Mouse (Mus musculus) embryo, embryonic 9.5 days (tissue): ENCODE data around the gene Actr5.
A peak's percentile ranks its signal among the peaks of the same experiment; 100 is the strongest.

Experiments used
- DNase-seq: peaks from one replicate; pipeline ENCODE4 v3.0.0-alpha.2; 2017; ENCODE audit errors: extremely low spot score

The Actr5 gene

DNA sequence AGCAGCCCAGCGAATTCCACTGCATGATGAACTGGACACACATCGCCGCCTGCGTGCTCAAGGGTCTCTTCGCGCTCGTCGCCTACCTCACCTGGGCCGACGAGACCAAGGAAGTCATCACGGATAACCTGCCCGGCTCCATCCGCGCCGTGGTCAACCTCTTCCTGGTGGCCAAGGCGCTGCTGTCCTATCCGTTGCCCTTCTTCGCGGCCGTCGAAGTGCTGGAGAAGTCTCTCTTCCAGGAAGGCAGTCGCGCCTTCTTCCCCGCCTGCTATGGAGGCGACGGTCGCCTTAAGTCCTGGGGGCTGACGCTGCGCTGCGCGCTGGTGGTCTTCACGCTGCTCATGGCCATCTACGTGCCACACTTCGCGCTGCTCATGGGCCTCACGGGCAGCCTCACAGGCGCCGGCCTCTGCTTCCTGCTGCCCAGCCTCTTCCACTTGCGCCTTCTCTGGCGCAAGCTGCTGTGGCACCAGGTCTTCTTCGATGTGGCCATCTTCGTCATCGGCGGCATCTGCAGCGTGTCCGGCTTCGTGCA is 10.2 kb upstream of the Actr5 start:
- no peak for DNase-seq

GRCm38 (mm10) chr2:158615161-158615680 is 9.5 kb upstream of the Actr5 start:
- no peak for DNase-seq

GRCm38 (mm10) chr2:158615702-158616101 is 9.0 kb upstream of the Actr5 start:
- DNase-seq, result no peak

DNA sequence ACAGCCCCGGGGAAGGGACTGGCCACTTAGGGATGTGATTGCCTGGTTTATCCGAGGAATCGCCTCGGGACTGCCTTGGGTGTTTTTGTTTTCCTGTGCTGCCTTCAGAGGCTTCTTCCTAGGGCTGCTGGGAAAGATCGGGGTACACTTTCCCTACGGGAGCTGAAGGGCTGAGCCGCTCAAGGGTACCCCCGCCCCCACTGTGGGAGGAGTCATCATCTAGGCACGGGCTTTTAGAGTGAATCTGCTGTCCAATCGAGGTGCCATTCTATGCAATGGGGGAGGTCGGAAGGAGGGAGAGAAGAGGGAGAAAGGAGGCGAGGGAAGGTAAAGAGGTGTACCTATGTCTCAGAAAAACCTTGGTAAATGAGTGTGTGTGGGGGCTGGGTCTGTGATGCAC is 8.4 kb upstream of the Actr5 start:
- DNase-seq, result no peak

- DNase-seq, result no peak
These were observed 7.9 kb upstream of the Actr5 start for GRCm38 (mm10) chr2:158616790-158617189.

- DNase-seq, result no peak
These were observed 543 bp downstream of the Actr5 start for GRCm38 (mm10) chr2:158625231-158625630.

DNA sequence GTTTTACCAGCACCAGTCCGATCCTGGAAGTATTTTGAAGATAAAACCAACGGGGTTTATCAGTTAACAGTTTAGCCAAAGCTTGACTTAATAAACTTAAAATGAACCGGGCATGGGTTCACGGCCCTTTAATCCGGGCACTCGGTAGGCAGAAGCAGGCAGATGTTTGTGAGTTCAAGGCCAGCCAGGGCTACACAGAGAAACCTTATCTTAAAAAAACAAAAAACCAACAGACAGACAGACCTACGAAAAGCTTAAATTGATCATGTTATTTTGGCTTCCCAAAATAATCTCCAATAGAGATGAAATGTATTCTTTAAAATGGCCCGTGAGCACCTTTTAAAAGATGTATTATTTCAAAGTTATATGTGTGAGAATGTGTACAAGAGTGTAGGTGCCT is 1.0 kb downstream of the Actr5 start:
- DNase-seq, result no peak

- DNase-seq, result no peak
These were observed 4.2 kb downstream of the Actr5 start for GRCm38 (mm10) chr2:158628858-158629257.

- DNase-seq, result peak; percentile 44
These were observed 4.7 kb downstream of the Actr5 start for GRCm38 (mm10) chr2:158629414-158629813.

DNA sequence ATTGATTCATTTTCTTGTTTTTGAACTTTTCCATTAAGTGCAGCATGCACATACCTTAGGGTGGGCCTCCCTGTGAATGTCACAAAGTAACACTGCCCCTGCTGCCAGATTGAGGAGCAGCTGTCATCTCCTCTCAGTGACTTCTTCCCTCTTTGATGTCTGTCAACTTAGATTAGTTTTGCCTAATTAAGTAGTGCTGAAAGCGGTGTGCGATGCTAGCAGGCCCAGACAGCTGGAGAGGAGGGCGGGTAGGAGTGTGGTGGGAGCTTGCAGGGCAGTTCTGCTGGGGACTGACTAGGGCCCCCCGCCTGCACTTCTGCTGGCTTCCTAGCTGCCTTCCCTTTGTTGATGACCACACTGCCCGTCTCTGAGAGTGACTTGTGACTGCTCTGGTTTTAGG is 7.2 kb downstream of the Actr5 start:
- no peak for DNase-seq

GRCm38 (mm10) chr2:158641869-158642268 is 17.2 kb downstream of the Actr5 start:
- peak; percentile 63 for DNase-seq

DNA sequence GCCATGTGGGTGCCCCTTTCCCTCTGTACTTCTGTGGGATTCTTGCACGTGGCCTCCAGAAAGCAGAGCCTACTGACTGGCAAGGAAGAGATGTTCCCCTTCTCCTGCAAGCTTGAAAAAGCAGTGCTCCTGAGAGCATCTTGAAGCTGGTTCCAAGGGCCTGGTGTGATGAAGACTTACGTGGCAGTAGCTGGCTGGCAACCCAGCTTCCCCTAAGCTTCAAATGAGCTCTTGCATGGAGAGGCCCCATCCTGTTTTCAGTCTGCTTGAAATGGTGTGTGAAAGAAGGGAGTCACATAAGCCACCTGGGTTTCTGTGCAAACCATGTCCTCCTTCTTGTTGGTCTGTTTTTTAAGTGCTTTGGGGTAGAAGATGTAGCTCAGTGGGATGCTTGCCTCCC is 17.9 kb downstream of the Actr5 start:
- DNase-seq, result no peak

- DNase-seq, result no peak
These were observed 19.1 kb downstream of the Actr5 start for GRCm38 (mm10) chr2:158643791-158644190.

- no peak for DNase-seq
These were observed 26.6 kb downstream of the Actr5 start for GRCm38 (mm10) chr2:158651159-158651908.

DNA sequence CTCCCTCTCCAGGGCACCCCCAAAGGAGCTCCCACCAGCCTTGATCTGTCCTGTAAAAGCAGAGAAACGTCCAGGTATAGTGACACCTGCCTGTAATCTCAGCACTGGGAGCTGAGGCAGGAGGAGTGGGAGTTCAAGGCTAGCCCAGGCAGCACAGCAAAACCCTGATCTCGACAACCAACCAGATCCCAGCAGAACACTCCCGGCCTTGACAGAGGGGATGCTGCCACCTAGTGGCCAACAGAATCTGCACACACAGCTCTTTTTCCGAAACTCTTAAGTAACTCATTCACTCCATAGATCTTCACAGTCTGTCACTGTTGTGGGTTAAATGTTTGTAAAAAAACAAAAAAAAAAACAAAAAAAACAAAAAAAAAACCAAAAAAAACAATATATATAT is 28.3 kb downstream of the Actr5 start:
- DNase-seq, result peak; percentile 74

DNA sequence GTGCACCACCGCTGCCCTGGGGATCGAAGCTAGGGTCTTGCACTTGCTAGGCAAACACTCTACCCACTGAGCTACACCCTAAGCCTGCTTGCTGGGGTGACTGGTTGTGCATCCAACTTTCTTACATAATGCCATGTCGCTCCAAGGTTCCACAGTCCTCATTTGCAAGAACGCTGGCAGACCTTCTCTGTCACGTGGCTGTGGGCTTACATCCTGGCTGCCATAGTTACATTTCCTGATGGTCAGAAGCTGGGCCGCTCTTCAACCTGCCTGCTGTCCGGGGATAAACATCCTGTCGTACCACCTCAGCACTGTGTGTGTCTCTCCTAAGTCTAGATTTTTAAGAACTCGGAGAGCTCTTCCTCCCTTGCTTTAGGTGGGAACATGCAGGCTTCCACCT is 30.0 kb downstream of the Actr5 start:
- no peak for DNase-seq

DNA sequence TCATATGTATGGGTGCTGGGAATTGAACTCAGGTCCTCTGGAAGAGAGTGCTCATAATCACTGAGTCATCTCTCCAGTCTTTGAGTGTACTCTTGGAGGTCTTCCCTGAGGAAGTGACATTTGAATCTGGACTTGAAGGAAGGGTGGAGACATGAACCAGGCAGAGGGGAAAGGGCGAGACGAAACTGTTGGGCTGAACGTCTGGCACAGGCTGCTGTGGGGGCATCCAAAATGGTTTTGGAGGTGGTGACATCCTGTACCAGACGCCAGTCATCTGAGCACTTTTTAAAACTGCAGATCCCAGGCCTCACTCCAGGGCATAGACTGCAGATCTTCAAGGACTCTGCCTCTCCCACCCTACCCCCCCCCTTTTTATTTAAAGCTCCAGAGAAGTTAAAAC is 31.1 kb downstream of the Actr5 start:
- no peak for DNase-seq

DNA sequence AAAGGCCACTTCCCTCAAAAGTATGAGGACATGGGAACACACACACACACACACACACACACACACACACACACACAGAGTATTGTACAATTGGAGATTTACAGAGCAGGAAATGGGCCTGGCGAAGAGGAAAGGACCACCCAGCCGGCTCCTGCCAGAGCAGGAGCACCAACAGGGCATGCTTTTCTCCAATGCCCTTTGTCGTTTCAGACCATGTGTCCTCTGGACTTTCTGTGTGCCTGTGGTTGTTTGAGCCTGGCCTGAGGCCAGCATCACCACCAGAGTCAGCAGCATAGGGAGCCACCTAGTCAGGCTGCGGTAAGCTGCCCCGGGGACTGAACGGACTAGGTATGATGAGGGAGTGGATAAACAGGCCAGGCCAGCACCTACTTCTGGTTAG is 34.1 kb downstream of the Actr5 start:
- no peak for DNase-seq

- DNase-seq, result no peak
These were observed 34.7 kb downstream of the Actr5 start for GRCm38 (mm10) chr2:158659346-158659745.

- DNase-seq, result no peak
These were observed 40.4 kb downstream of the Actr5 start, which contains the start of gene Ppp1r16b for GRCm38 (mm10) chr2:158665098-158665497. Gene Ppp1r16b (plus strand): TSS chr2:158665398.

DNA sequence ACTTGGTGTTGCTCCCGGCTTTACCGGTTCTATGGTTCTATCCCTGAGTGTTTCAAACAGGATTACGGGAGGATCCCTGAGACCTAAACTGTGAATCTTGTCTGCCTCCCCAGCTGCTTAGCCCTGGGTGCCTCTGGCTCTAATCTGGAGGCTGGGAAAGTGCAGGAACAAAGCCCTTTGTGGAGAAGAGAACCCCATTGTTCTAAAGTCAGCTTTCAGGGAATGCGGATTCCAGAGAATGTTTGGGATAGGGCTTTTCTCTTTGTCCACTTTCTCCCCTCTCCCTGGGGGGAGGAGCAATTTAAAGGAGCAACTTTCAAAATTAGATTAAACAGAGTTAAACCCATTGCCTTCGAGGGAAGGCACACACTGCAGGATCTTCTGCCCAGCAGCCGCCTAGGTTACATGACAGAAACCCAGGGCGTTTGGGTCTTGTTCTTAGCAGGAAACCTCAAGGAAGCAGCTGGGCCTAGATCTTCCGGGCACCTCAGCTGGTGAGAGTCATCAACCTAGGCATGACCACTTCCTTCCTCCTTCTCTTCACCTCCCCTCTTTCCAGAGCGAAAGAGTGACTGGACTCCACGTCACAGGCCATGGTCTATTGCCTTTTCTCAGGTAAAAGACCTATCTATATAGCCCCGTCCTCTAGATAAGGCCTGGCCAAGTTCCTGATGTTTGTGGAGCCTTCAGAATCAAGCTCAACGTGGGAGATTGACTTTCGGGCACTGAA is 41.5 kb downstream of the Actr5 start:
- DNase-seq, result no peak

GRCm38 (mm10) chr2:158667022-158667670 is 42.5 kb downstream of the Actr5 start:
- peak; percentile 75 for DNase-seq
